Mouse (Mus musculus): ENCODE measurements around the gene Bend3.

DNA sequence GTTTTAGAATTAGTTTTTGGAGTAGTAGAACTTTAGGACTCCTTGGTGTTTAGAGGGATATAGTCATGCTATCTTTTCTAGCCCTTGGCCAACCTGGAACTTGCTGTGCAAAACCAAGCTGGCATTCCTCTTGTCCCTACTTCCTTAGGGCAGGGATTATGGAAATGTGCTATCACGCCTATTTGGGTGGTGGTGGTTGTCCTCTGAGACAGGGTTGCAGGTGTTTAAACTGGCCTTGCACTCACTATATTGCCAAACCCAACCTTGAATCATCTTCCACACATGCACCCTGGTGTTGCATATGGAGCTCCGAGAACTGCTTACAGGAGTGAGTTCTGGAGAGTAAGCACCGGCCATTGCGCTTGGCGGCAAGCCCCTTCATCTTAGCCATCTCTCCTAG lies 3.4 kb downstream of the Bend3 start:
- TF ChIP-seq CTCF (IDR thresholded peaks at IDR 0.05; ENCODE audit: insufficient read depth, low read depth, low read length) (no peak), POLR2A (IDR thresholded peaks at IDR 0.05; ENCODE audit: insufficient read depth, low read depth, low read length) (no peak)
